9 mouse cellular contexts compared by ENCODE assay signal in the genomic region with DNA sequence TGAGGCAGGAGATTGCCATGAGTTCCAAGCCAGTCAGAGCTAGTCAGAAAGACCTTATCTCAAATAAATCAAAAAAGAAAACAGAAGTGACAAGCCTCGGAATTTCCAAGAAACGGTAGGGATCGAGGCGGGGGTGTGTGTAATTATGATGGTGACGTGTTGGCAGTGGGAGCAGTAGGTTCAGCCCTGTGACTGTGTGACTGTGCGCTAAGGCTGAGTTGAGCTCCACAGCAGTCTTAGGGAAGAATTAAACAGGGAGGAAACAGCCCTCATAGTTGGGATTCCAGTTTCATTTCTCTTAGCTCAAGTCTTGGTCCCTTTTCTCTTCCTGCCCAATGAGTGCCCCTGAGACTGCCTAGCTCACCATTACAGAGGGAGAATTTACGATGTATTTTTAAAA.
DNase-seq lines count a peak whose midpoint lies in the region; TF ChIP-seq lines count a peak whose summit lies in the region.
"Had no signal": no experiment of that assay in that cellular context is flagged by ENCODE, and none has a peak within 500 bp of the region (broad histone marks: within the 10 kb centered on the region; RNA-seq: fewer than 3 reads in every experiment).

No protein-coding gene starts in this region.

- peak overlapping the region; percentile 33 for H3K4me3 ChIP-seq in gastrocnemius, adult 2 months
- H3K4me3 ChIP-seq in heart, embryonic 10.5 days = peak overlapping the region; percentile 13; the same call in 1 of the 2 replicates

- no peaks in the 10 kb centered on the region for H3K27me3 ChIP-seq in heart, embryonic 10.5 days (ENCODE audit: insufficient read depth, poor library complexity, severe bottlenecking)
- H3K27me3 ChIP-seq: CH12.LX had no signal

- no peak for TF ChIP-seq CTCF in gastrocnemius, adult 2 months (IDR thresholded peaks at IDR 0.05)

- no peaks in the 10 kb centered on the region for H3K9me3 ChIP-seq in heart, embryonic 10.5 days

- DNase-seq in gastrocnemius, adult 2 months = no peak
- no peak for DNase-seq in gastrocnemius, postnatal 36 days
- no peak for DNase-seq in heart, embryonic 10.5 days (ENCODE audit: low spot score)
- peak; percentile 51 to 70 for DNase-seq in kidney, postnatal 25 days
- peak; percentile 35 for DNase-seq in mesoderm, embryonic 11.5 days (ENCODE audit: low read depth, low spot score)
- no peak for DNase-seq in cerebellum, adult 8-10 months
- DNase-seq in thymus, postnatal 14 days = no peak
- DNase-seq in retina, postnatal 1 day = no peak

- peak overlapping the region; percentile 64 for H3K27ac ChIP-seq in gastrocnemius, adult 2 months
- H3K27ac ChIP-seq in heart, embryonic 10.5 days = peak overlapping the region; percentile 42; the same call in 1 of the 2 replicates

- peaks cover 36% of the 10 kb centered on the region for H3K4me1 ChIP-seq in heart, embryonic 10.5 days

- WGBS in heart, embryonic 10.5 days = 40% methylated on average over 7 of the region's 7 CpGs

- intact Hi-C loops in gastrocnemius, adult 2 months (cut with DNase I) = no loop called here
- intact Hi-C loops in gastrocnemius, postnatal 36 days (cut with DNase I) = no loop called here

- H3K36me3 ChIP-seq in heart, embryonic 10.5 days = no peaks in the 10 kb centered on the region

Comparison
In these comparisons a context has a peak if more than half of its experiments do, and no peak if none do; other contexts are left out.
1. DNase-seq: peak in kidney, postnatal 25 days (2 of 2) and mesoderm, embryonic 11.5 days (single experiment); none in gastrocnemius, adult 2 months (single experiment), gastrocnemius, postnatal 36 days (0 of 2), heart, embryonic 10.5 days (single experiment), cerebellum, adult 8-10 months (single experiment), thymus, postnatal 14 days (single experiment) and retina, postnatal 1 day (single experiment).